Mouse (Mus musculus): ENCODE measurements around the gene Fsd1l.

Gene Fsd1l

GRCm38 (mm10) chr4:53631316-53632010 is at the start of gene Fsd1l:
Gene Fsd1l, plus strand, starts transcription at chr4:53631471.
- peak; percentile 84 to 87 for DNase-seq

- DNase-seq, result no peak
Observed at GRCm38 (mm10) chr4:53587676-53588075, 43.6 kb upstream of the Fsd1l start.

- no peak for DNase-seq
Observed at GRCm38 (mm10) chr4:53588936-53589335, 42.3 kb upstream of the Fsd1l start.

GRCm38 (mm10) chr4:53589466-53589865 is 41.8 kb upstream of the Fsd1l start:
- DNase-seq, result no peak

- DNase-seq, result no peak
Observed at GRCm38 (mm10) chr4:53590163-53590562, 41.1 kb upstream of the Fsd1l start.

GRCm38 (mm10) chr4:53590691-53591447 is 40.4 kb upstream of the Fsd1l start:
- DNase-seq, result no peak

- no peak for DNase-seq
Observed at GRCm38 (mm10) chr4:53591536-53591935, 39.7 kb upstream of the Fsd1l start.

GRCm38 (mm10) chr4:53591941-53592340 is 39.3 kb upstream of the Fsd1l start:
- DNase-seq, result no peak

GRCm38 (mm10) chr4:53592386-53592785 is 38.9 kb upstream of the Fsd1l start:
- no peak for DNase-seq

GRCm38 (mm10) chr4:53594204-53594603 is 37.1 kb upstream of the Fsd1l start:
- DNase-seq, result peak; percentile 60 to 70

GRCm38 (mm10) chr4:53595246-53596062 is 35.8 kb upstream of the Fsd1l start:
- no peak for DNase-seq

- no peak for DNase-seq
Observed at GRCm38 (mm10) chr4:53596063-53596895, 35.0 kb upstream of the Fsd1l start.

GRCm38 (mm10) chr4:53600462-53600861 is 30.8 kb upstream of the Fsd1l start:
- no peak for DNase-seq

GRCm38 (mm10) chr4:53614576-53615225 is 16.6 kb upstream of the Fsd1l start:
- no peak for DNase-seq

GRCm38 (mm10) chr4:53617968-53618367 is 13.3 kb upstream of the Fsd1l start:
- DNase-seq, result no peak

GRCm38 (mm10) chr4:53620104-53620503 is 11.2 kb upstream of the Fsd1l start:
- DNase-seq, result no peak

GRCm38 (mm10) chr4:53621084-53621483 is 10.2 kb upstream of the Fsd1l start:
- no peak for DNase-seq

- no peak for DNase-seq
Observed at GRCm38 (mm10) chr4:53621490-53621889, 9.8 kb upstream of the Fsd1l start.

GRCm38 (mm10) chr4:53623711-53624110 is 7.6 kb upstream of the Fsd1l start:
- no peak for DNase-seq

GRCm38 (mm10) chr4:53624816-53625215 is 6.5 kb upstream of the Fsd1l start:
- peak; percentile 49 to 66 for DNase-seq

- DNase-seq, result no peak
Observed at GRCm38 (mm10) chr4:53625263-53625662, 6.0 kb upstream of the Fsd1l start.

- no peak for DNase-seq
Observed at GRCm38 (mm10) chr4:53628924-53629323, 2.3 kb upstream of the Fsd1l start.

Data from cerebellum, postnatal 36 days (tissue).